Mouse (Mus musculus) hindbrain, embryonic 13.5 days (tissue): Measurements from ENCODE around the gene Fat2. TPM values are rescaled to one million over a fixed set of nuclear protein-coding genes. Genes with fewer than 3 reads are reported as not detected.
A peak's percentile ranks its signal among the peaks of the same experiment; 100 is the strongest.

Source experiments
- ATAC-seq: fragments of 200-750 bp; cut with Nextera tagmentation; 2 replicates; pipeline ENCODE4 v1.8.0; 2017; ENCODE audit warnings: moderate TSS enrichment; ENCODE audit not compliant: low FRiP score
- H3K27ac ChIP-seq: fragments of 300-500 bp; sonication (generic); 2 replicates; pipeline ENCODE4 v1.5.1; 2015; ENCODE audit warnings: inconsistent platforms, mild to moderate bottlenecking, moderate library complexity
- H3K27me3 ChIP-seq: fragments of 300-500 bp; sonication (generic); 2 replicates; pipeline ENCODE4 v1.6.1; 2015; ENCODE audit warnings: mild to moderate bottlenecking, inconsistent platforms
- H3K36me3 ChIP-seq: fragments of 300-500 bp; sonication (generic); 2 replicates; pipeline ENCODE4 v1.6.1; 2015; ENCODE audit warnings: mild to moderate bottlenecking, inconsistent platforms
- H3K4me1 ChIP-seq: fragments of 300-500 bp; sonication (generic); replicated peaks from 2 replicates; pipeline ENCODE4 v1.6.1; 2015; ENCODE audit warnings: inconsistent platforms
- H3K4me2 ChIP-seq: fragments of 300-500 bp; sonication (generic); 2 replicates; pipeline ENCODE4 v1.6.1; 2015; ENCODE audit warnings: inconsistent platforms, mild to moderate bottlenecking, moderate library complexity
- H3K4me3 ChIP-seq: fragments of 300-500 bp; sonication (generic); 2 replicates; pipeline ENCODE4 v1.5.1; 2015; ENCODE audit warnings: mild to moderate bottlenecking, inconsistent platforms
- H3K9ac ChIP-seq: fragments of 300-500 bp; sonication (generic); 2 replicates; pipeline ENCODE4 v1.6.1; 2015; ENCODE audit warnings: mild to moderate bottlenecking, inconsistent platforms
- H3K9me3 ChIP-seq: fragments of 300-500 bp; sonication (generic); 2 replicates; pipeline ENCODE4 v1.6.1; 2016; ENCODE audit warnings: inconsistent platforms
- WGBS: fragments of 180-500 bp; shearing (Covaris S2); methylation state at CpG from one replicate; pipeline ENCODE4 v1.1.7; 2015; 5-methylcytosine and 5-hydroxymethylcytosine counted together
- polyA plus RNA-seq: library from polyadenylated mRNA; unstranded; fragments of >200 nt; fragmentation: Nextera tagmentation; extraction: Ambion mirVana; gene quantifications from 2 replicates; pipeline ENCODE4 v1.2.1, GENCODE M21; 2015

The Fat2 gene
- polyA plus RNA-seq, 1 experiment from 2014 or later: 0.05 TPM

DNA sequence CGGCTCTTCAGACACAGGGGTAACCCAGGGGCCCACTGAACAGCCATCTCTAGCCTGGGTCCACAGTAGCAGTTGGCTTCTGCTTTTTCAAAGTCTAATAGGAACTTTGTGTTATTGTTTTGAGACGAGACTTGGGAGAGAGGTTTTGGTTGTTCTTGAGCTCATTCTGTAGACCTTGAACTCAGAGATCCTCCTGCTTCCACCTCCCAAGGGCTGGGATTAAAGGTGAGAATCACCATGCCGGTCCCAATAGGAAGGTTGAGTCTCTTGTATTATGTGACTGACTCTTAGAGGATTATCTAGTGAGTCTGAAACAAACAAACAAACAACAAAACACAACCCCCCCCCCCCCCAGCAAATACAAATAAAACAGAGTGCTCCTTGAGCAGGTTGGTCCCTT, 117.9 kb downstream of the Fat2 start:
- H3K9ac ChIP-seq: no peak overlapping the region
- H3K4me3 ChIP-seq: no peak overlapping the region
- no peaks in the 10 kb centered on the region for H3K4me1 ChIP-seq
- ATAC-seq: no peak
- H3K36me3 ChIP-seq: peaks cover 81% of the 10 kb centered on the region
- WGBS: 89% methylated on average over 3 of the region's 3 CpGs
- no peaks in the 10 kb centered on the region for H3K27me3 ChIP-seq
- H3K27ac ChIP-seq: no peak overlapping the region
- no peaks in the 10 kb centered on the region for H3K9me3 ChIP-seq
- no peak overlapping the region for H3K4me2 ChIP-seq

DNA sequence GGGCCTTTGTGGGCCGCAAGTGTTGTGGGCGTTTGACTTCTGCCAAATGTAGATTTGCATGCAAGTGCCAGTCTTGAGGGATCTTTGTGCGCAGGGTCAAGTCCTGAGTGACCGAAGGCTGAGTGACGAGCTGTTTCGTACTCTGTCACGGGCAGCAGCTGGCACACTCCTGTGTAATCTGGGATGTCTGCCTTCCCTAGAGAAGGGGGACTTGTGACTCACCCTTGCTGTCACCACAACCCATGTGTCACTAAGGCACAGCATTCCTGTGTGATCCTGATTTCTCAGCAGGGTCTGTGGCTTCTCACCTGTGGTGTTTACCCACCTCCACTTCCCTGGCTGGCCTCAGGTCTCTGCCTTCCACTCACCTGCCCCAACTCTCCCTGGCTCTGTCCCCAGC, 118.5 kb downstream of the Fat2 start:
- ATAC-seq: no peak
- no peaks in the 10 kb centered on the region for H3K4me1 ChIP-seq
- 93% methylated on average over 7 of the region's 7 CpGs for WGBS
- H3K27ac ChIP-seq: no peak overlapping the region
- no peaks in the 10 kb centered on the region for H3K9me3 ChIP-seq
- H3K9ac ChIP-seq: no peak overlapping the region
- no peaks in the 10 kb centered on the region for H3K27me3 ChIP-seq
- no peak overlapping the region for H3K4me3 ChIP-seq
- no peak overlapping the region for H3K4me2 ChIP-seq
- H3K36me3 ChIP-seq: peaks cover 76% of the 10 kb centered on the region

DNA sequence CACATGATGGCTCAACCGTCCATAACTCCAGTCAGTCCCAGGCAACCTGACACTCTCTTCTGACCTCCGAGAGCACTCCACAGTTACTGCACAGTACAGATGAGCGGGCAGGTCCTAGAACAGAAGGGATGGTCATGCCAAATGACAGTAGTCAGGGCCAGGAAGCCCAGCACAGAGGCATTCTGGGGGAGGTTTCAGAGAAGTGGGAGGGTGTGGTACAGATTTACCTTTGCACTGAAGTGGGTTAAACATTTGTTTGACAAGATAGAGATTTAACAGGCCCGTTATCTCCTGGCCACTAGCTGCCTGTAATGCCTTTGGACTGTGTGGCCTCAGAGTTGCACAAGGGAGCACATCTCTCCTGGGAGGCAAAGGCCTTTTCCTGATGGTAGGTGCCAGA, 118.9 kb downstream of the Fat2 start:
- no peaks in the 10 kb centered on the region for H3K27me3 ChIP-seq
- no peak for ATAC-seq
- H3K4me2 ChIP-seq: no peak overlapping the region
- H3K36me3 ChIP-seq: peaks cover 71% of the 10 kb centered on the region
- WGBS: 87% methylated on average over 4 of the region's 4 CpGs
- H3K4me3 ChIP-seq: no peak overlapping the region
- no peaks in the 10 kb centered on the region for H3K9me3 ChIP-seq
- no peak overlapping the region for H3K9ac ChIP-seq
- H3K27ac ChIP-seq: no peak overlapping the region
- no peaks in the 10 kb centered on the region for H3K4me1 ChIP-seq

DNA sequence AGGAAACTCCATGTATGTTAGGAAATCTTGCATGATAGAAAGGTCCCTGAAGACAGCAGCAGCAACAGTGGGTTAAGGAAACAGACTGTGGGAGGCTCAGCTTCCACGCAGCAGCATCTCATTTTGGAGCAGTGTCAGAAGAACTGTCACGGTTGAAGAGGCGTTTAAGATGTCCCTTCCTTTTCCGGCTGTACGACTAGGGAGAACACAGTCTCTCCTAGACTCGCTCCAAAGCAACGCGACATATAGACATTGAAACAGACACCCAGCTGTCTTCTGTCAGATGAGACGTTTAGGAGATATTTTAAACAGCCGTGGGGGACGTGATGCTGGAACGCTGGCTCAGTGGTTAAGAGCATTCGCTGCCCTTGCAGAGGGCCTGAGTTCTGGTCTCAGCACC, 119.5 kb downstream of the Fat2 start:
- no peak overlapping the region for H3K4me3 ChIP-seq
- peaks cover 65% of the 10 kb centered on the region for H3K36me3 ChIP-seq
- no peak overlapping the region for H3K27ac ChIP-seq
- no peak overlapping the region for H3K4me2 ChIP-seq
- no peak overlapping the region for H3K9ac ChIP-seq
- H3K4me1 ChIP-seq: no peaks in the 10 kb centered on the region
- H3K9me3 ChIP-seq: no peaks in the 10 kb centered on the region
- ATAC-seq: no peak
- H3K27me3 ChIP-seq: no peaks in the 10 kb centered on the region
- WGBS: 86% methylated on average over 13 of the region's 13 CpGs

DNA sequence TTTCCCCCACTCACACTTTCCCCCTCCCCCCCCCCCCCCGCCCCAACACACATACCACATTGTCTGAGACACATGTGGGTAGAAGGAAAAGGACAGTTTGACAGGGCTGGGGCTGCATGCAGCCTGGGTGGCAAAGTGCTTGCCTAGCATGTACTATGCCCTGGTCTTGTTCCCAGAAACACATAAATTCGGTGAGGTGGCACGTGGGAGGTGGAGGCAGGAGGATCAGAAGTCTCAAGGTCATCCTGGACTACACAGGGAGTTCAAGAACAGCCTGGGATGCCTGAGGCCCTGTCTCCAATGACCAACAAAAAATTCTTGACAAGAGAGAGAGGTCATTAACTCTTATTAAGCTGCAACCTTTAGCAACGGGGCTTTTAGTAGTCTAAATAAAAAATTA, 120.3 kb downstream of the Fat2 start:
- no peak overlapping the region for H3K27ac ChIP-seq
- no peaks in the 10 kb centered on the region for H3K27me3 ChIP-seq
- no peak for ATAC-seq
- 0 out of 2 replicates have a peak, but pooled peaks cover under 1% of the 10 kb centered on the region for H3K4me1 ChIP-seq
- WGBS: 80% methylated on average over 3 of the region's 4 CpGs
- H3K9me3 ChIP-seq: no peaks in the 10 kb centered on the region
- no peak overlapping the region for H3K4me2 ChIP-seq
- H3K4me3 ChIP-seq: no peak overlapping the region
- no peak overlapping the region for H3K9ac ChIP-seq
- H3K36me3 ChIP-seq: peaks cover 57% of the 10 kb centered on the region

DNA sequence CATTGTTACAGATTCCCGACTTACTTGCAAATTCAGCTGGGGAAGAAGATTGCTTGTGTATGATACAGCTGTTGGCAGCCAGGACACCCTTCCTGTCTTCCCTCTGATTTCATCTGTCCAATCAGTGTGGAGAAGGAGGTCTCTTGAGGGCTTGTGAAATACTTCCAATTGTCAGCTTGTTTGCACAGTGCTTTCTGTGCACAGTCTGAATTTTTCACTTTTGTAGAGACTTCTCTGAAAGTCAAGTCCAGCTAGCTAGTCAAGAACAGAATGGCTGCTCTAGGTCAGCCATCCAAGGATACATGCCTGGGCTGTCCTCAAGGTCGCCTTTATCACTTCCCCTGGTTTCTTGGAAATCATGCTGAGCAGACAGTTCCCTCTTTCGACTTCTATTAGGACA, 121.4 kb downstream of the Fat2 start:
- peaks cover 3% of the 10 kb centered on the region; the same call in 1 of the 2 replicates for H3K4me1 ChIP-seq

DNA sequence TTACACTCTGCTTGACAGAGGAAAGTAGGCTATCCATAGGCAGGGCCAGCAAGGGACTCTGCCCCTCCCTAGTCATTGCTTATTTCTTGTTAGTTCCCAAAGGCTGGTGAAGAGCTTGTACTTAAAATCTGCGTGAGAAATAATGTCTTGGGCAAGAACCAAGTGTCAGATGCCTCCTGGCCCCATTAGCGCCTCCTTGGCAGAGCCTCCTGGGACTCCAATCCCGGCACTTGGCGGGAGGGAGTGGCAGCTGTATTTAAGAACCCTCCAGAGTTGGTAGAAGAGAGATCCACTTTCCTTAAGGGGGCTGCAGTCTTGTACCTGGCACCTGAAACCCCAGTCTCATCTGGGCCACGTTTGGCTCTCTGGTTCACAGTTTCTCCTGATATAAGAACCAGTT, 122.2 kb downstream of the Fat2 start:
- Histone ChIP-seq H3K4me2 (no peak overlapping the region), H3K9ac (no peak overlapping the region), H3K36me3 (peaks cover 38% of the 10 kb centered on the region), H3K27ac (no peak overlapping the region), H3K9me3 (no peaks in the 10 kb centered on the region), H3K4me1 (peaks cover 3% of the 10 kb centered on the region; the same call in 1 of the 2 replicates), H3K4me3 (no peak overlapping the region), H3K27me3 (no peaks in the 10 kb centered on the region)
- WGBS: 86% methylated on average over 5 of the region's 5 CpGs
- no peak for ATAC-seq

More for the DNA sequence above, 121.4 kb downstream of the Fat2 start:
- 91% methylated on average over 3 of the region's 3 CpGs for WGBS
- no peaks in the 10 kb centered on the region for H3K9me3 ChIP-seq
- H3K9ac ChIP-seq: no peak overlapping the region
- no peaks in the 10 kb centered on the region for H3K27me3 ChIP-seq
- no peak overlapping the region for H3K27ac ChIP-seq
- no peak overlapping the region for H3K4me2 ChIP-seq
- peaks cover 47% of the 10 kb centered on the region for H3K36me3 ChIP-seq
- no peak overlapping the region for H3K4me3 ChIP-seq
- ATAC-seq: no peak

DNA sequence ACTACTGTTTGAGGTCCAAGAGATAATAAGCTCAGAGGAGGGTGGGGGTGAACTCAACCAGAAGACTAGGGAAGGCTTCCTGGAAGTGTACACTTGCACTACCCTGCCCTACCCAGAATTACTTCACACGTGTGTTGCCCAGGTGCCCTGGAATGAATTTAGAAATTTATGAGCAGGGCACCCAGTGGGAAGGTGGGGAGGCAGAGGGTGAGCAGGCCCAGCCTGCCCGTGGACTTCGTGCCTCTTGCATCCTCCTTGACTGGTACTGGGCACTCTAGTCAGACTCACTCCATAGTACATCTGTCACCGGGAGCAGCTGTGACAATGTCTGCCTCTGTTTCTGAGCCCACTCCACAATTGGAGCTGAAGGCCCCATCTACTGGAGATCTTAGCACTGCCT, 122.8 kb downstream of the Fat2 start:
- Histone ChIP-seq H3K36me3 (peaks cover 34% of the 10 kb centered on the region), H3K27me3 (no peaks in the 10 kb centered on the region), H3K4me2 (no peak overlapping the region), H3K4me3 (no peak overlapping the region), H3K4me1 (peaks cover 5% of the 10 kb centered on the region; the same call in 1 of the 2 replicates), H3K27ac (no peak overlapping the region), H3K9me3 (no peaks in the 10 kb centered on the region), H3K9ac (no peak overlapping the region)
- no peak for ATAC-seq
- 100% methylated on average over 4 of the region's 4 CpGs for WGBS

DNA sequence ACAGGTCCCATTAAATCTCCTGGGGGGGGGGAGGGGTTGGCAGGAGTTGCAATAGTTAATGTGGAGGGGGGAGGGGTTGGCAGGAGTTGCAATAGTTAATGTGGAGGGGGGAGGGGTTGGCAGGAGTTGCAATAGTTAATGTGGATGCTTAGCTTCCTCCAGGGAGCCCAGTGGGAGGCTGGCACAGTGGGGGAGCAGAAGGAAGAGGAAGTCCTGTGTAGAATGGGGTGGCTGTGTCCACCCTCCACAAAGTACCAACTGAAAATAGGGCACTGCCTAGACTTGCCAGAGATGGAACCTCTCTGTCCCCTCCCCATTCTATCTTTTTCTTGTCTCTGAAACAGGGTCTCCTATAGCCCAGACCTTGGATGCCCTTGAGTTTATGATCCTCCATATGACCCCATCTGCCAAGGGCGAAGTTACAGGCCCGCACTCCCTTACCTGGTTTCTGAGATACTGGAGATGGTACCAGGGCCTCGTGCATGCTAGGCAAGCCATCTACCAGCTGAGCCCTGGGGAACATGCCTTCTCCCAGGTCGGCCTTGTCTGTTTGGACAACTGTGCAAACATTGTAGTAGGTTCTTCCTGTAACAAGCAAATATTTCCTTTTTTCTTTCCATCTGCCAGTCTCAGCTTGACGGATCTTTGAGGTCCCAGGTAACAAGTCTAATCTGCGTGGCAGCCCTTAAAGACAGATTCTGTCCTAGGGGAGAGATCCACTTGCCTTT, 126.6 kb downstream of the Fat2 start:
- H3K4me2 ChIP-seq: no peak overlapping the region
- WGBS: 88% methylated on average over 6 of the region's 6 CpGs

DNA sequence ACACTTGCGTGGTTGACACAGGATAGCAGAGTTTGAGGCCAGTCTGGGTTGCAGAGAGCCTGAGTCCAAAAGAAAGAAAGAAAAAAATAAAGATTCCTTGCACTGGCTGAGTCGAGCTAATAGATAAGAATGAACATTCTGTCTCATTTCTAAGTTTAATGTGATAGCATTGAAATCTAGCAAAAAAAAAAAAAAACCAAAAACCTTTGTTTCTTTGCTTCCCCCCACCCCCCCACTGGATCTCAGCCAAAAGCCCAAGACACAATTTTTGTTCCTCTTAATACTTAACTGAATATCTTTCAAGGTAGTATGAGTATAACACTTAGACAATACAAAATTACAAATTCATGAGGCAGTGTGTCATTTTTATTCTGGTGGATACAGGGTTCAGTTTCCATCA, 127.3 kb downstream of the Fat2 start:
- no peak for ATAC-seq
- Histone ChIP-seq H3K4me2 (no peak overlapping the region), H3K9ac (no peak overlapping the region), H3K27me3 (no peaks in the 10 kb centered on the region), H3K9me3 (no peaks in the 10 kb centered on the region), H3K4me1 (peaks cover 34% of the 10 kb centered on the region), H3K4me3 (no peak overlapping the region), H3K27ac (no peak overlapping the region), H3K36me3 (peaks cover 3% of the 10 kb centered on the region)
- whole genome bisulfite sequencing: 83% methylated on average over 2 of the region's 2 CpGs

More for the DNA sequence above, 126.6 kb downstream of the Fat2 start:
- H3K27ac ChIP-seq: no peak overlapping the region
- H3K4me3 ChIP-seq: no peak overlapping the region
- no peaks in the 10 kb centered on the region for H3K9me3 ChIP-seq
- H3K4me1 ChIP-seq: peaks cover 30% of the 10 kb centered on the region
- no peak overlapping the region for H3K9ac ChIP-seq
- peaks cover 10% of the 10 kb centered on the region for H3K36me3 ChIP-seq
- H3K27me3 ChIP-seq: no peaks in the 10 kb centered on the region
- no peak for ATAC-seq

DNA sequence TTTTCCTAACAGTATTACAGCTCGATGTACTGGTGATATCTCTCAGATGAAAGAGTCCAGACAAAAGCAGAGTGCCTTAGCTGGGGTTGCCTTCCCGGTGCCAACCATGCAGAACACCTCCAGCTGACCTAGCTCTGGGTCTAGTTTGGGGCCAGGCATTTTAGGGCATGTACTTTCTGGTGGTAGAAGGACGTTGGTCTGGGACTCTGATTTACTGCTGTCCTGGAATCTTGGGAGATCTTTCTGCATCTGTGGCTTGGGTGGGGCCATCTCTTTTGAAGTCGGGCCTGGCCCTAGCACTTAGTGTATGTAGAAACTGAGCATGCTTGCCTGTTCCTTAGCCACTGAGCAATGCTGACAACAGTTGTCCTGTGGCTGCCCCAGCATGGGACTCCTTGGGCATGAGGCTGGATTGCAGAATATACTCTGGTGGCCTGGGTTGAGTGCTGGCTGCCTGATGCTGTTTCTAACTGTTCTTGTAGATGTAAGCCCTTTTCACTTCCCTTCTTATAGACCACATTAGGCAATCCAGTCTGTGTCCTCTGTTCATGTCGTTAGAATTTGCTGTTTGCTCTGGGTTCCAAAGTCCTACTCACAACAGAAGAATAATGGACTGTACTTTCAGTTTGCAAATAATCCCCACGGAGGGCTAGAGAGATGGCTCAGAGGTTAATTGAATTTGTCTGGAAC, 128.2 kb downstream of the Fat2 start:
- no peak for ATAC-seq
- H3K4me1 ChIP-seq: peaks cover 34% of the 10 kb centered on the region
- H3K4me3 ChIP-seq: no peak overlapping the region
- no peaks in the 10 kb centered on the region for H3K36me3 ChIP-seq
- no peak overlapping the region for H3K27ac ChIP-seq
- no peaks in the 10 kb centered on the region for H3K27me3 ChIP-seq
- H3K9ac ChIP-seq: 0 out of 2 replicates have a peak overlapping the region, but pooled peaks have one; percentile 2
- no peaks in the 10 kb centered on the region for H3K9me3 ChIP-seq
- H3K4me2 ChIP-seq: no peak overlapping the region
- WGBS: 75% methylated on average over 6 of the region's 6 CpGs

DNA sequence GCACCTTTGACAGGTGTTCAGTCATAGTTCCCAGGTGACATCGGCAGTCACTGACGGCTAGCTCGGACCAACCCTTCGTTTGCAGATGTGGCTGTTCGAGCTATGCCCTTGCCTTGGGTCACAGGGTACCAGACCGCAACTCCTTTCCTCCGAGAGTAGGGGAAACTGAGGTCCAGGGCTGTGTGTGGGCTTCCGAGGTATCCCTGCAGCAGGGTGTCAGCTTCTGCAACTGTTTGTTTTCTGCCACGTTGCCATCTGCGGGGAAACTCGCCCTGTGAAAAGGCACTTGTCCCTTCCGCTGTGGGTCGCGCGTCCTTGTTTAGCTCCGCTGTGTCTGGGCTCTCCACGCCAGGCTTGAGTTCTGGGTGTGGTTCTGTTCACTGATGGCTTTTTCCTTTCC, 131.8 kb downstream of the Fat2 start:
- Histone ChIP-seq H3K4me3 (peak overlapping the region; percentile 84), H3K9ac (peak overlapping the region; percentile 88), H3K36me3 (no peaks in the 10 kb centered on the region), H3K4me2 (peak overlapping the region; percentile 96), H3K27me3 (0 out of 2 replicates have a peak, but pooled peaks cover 3% of the 10 kb centered on the region), H3K9me3 (no peaks in the 10 kb centered on the region), H3K4me1 (peaks cover 31% of the 10 kb centered on the region), H3K27ac (peak overlapping the region; percentile 72)
- peak; percentile 70; the same call in 1 of the 2 replicates for ATAC-seq
- WGBS: 6% methylated on average over 17 of the region's 17 CpGs
